Mouse (Mus musculus) R1 (cell line): ENCODE measurements at regions not wholly inside any gene's neighbourhood (a gene's known extent, or its start where the extent isn't known, plus 50 kb on each side); places are given as distances from the start of the nearest gene placed in this dataset.
A peak's percentile ranks its signal among the peaks of the same experiment; 100 is the strongest.

Experiments
- DNase-seq: peaks from one replicate; pipeline ENCODE4 v3.0.0-alpha.2; 2018; ENCODE audit warnings: low read depth, low spot score

DNA sequence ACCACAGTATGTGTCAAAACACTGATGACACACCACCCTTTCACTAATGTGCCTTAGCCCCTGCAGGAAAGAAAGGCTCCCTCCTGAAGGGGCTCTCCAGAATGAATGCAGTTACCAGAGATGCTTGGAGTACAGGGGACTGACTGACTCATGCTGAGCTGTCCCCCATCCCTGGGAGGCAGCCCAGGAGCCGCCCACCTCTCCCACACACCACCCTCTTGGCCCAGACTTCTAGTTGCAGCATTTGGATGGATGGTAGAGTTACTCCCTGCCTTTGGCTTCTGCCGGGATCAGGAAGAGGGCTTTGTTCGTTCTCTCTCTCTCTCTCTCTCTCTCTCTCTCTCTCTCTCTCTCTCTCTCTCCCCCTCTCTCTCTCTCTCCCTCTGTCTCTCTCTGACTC is 53.4 kb upstream of the Jun start:
- DNase-seq = no peak

DNA sequence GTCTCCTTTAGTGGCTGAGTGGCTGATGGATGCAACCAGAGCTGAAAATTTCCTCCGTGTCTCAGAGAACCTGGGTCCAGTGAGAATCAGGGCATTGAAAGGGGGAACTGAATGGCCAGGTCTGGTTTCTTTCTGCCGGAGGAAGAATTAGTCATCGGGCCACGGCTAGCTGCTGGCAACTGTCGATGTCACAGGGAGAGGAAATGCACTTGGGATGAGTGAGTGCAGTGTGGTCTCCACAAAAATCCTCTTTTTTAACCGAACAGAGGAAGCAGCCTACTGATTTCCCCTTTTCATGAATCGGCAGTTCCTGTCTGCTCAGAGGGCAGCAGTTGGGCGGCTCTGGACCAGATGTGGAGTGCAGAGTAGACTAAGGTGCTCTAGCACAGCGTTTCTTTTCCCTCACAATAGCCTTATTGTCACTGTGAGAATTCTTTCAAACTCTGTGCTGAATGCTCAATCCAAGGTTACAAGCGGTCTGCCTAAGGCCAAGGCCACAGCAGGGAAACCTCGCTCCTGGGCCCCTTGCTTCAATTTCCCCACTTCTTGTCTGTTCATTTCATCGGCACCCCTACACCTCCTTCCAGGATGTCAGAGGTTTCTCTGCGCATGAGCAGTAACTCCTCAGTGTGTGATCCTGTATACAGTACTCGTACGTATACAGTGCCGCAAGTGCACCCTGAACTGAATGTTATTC is 54.1 kb upstream of the Jun start:
- DNase-seq = peak; percentile 69

DNA sequence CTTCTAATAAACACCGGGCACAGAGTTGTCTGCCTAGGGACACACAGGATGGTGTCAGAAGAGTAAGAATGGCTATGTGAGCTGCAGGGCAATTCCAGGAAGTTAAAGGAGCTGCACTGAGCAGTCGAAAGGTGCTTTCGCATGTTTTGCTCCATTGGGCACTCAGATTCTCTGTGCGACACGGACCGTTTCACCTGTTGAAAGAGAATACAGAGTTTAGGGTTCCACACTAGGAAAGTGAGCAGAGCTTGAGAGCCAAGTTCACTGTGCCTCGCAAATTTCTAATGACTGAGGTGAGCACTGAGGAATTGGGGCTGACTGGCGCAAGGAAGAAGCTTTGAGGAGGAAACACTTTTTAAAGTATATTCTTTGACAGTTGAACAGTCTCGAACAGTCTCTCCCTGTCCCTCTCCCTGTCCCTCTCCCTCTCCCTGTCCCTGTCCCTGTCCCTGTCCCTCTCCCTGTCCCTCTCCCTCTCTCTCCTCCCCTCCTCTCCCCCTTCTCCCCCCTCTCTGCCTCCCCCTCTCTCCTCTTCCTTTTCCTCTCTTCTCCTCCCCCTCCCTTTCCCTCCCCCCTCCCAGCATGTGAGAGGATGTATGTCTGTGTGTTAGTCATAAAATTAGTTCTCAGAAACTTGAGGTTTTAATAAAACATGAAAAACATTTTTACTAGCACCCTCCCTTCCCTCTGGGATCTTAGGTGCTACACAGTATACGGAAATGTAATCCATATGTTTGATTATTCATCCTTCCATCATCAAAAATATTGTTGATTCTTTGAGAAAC is 55.1 kb upstream of the Jun start:
- no peak for DNase-seq

GRCm38 (mm10) chr4:95108811-95109210 is 56.8 kb upstream of the Jun start:
- DNase-seq = peak; percentile 44

DNA sequence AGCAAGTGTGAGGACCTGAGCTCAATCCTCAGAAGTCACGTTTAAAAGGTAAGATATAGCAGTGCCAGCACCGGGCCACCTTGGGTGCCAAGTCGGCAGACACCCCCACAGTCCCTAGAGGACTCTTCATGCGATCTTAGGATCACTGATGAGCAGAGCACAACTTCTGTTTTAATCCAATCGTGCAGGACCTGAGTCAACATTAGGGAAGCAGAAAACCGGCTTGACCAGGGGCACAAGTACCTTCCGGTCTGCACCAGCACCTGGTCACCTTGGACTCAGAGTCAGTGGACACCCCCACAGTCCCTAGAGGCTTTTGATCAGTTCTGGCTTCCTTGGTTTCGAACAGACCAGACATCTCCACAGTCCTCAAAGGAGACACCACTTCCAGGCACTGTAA is 58.8 kb upstream of the Jun start:
- no peak for DNase-seq

GRCm38 (mm10) chr4:95117158-95117681 is 65.2 kb upstream of the Jun start:
- peak; percentile 94 for DNase-seq

- no peak for DNase-seq
These were observed 68.9 kb upstream of the Jun start for GRCm38 (mm10) chr4:95120876-95121275.

- DNase-seq = no peak
These were observed 73.3 kb upstream of the Jun start for GRCm38 (mm10) chr4:95125346-95125745.

GRCm38 (mm10) chr4:95127970-95128369 is 75.9 kb upstream of the Jun start:
- DNase-seq = no peak

DNA sequence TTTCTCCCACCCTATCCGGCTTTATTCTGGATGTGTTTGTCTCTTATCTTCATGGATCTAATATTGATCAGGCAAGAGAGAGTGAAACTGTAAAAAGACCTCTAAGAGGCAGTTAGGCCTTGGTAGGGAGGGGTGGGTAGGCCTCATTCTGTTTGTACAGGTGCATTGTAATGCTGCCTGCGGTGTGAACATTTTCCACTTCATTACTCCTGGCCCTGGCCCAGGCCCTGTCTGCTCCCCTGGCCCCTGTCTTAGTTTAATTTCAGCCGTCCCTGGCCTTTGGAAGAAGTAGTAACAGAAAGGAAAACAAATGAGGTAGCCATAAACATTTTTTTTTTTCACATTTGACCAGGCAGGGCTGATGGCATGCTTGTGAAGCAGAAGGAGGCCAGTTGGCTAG is 81.8 kb upstream of the Jun start:
- no peak for DNase-seq

GRCm38 (mm10) chr4:95134611-95135010 is 82.6 kb upstream of the Jun start:
- DNase-seq = peak; percentile 16

DNA sequence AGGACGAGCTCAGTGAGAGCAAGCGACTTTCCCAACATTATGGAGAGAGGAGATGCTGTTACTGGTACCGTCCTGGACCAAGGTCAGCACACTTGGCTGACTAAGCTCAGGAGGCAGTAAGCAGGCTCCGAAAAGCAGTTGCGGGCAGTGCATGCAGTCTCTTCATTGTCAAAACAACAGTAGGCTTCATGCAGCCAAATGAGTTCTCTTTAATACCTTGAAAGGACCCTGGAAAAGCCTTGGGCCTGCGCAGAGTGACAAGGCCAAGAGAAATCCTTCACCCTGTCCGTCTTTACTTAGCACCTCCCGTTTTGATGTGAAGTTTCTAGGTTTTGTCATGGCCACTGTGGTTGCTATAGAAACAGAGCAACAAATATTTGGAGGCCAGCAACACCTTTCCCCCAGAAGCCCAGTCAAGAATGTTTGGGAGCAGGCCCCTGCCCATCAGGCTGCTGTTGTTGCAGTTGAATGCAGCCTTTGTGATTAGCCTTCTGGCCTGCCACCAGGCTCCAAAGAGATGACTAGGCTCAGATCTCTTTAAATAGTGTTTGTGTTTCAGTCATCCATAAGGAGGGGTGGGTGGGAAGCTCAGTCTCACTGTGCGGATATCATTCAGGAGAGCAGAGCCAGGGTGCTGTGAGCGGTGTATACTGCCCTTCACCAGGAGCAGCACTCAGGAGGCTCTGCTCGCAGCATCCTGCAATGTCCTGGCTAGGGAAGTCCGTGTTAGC is 85.6 kb upstream of the Jun start:
- DNase-seq = no peak

GRCm38 (mm10) chr4:95138676-95139075 is 86.7 kb upstream of the Jun start:
- no peak for DNase-seq

GRCm38 (mm10) chr4:95141253-95141652 is 89.2 kb upstream of the Jun start:
- DNase-seq = no peak

DNA sequence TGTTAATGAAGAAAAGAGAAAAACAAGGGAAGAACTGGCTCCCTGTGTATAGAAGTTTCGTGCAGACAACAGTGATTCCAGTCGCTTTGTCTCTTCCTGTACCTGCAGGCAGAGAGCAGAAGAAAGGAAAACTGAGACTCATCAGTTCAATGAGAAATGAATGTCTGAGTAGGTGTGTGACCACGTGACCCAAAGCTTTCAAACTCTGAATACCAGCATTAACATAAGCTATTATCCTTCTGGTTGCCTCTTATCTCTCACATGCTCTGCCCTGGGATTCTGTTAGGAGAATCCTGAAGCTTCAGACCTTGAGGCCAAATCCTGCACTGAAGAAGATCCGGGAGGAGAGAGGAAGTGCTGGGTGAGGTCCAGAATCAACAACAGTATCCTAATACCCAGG is 91.1 kb upstream of the Jun start:
- DNase-seq = peak; percentile 32

- DNase-seq = no peak
These were observed 91.6 kb upstream of the Jun start for GRCm38 (mm10) chr4:95143668-95144067.

- DNase-seq = no peak
These were observed 92.4 kb upstream of the Jun start for GRCm38 (mm10) chr4:95144440-95144839.

- DNase-seq = no peak
These were observed 94.2 kb upstream of the Jun start for GRCm38 (mm10) chr4:95146268-95146667.

- DNase-seq = no peak
These were observed 96.6 kb upstream of the Jun start for GRCm38 (mm10) chr4:95148665-95149064.

DNA sequence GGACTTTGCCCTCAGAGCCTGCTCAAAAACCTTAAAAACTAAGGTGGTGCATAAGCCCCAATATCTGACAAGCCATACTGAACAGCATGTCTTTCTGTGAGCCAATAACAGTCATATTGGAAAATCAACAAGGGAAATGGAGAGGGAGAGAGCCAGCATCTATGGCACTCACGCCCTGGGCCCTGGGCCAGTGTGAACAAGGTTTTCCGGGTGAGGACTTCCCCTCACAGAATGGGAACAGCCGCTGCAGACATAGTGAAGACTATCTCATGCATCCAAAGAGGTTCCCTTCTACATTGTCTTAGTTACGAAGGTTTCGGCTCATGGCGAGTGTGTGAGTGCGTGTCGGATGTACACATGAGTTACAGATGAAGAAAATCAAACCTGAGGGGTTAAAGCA is 99.7 kb upstream of the Jun start:
- DNase-seq = no peak

- no peak for DNase-seq
These were observed 100.6 kb upstream of the Jun start for GRCm38 (mm10) chr4:95152431-95153115.
